Mouse (Mus musculus): ENCODE measurements around the gene Zfp865. TPM values are rescaled to one million over a fixed set of nuclear protein-coding genes. Genes with fewer than 3 reads are reported as not detected.

Zfp865 gene
- 98.5 and 146 TPM in 2 replicates for polyA plus RNA-seq (2012; ENCODE audit: low replicate concordance)

GRCm38 (mm10) chr7:5020000-5020681 lies at the start of gene Zfp865, which contains the start of gene Ccdc106:
Gene Zfp865 (plus strand): TSS chr7:5020376.
Gene Ccdc106 (plus strand): TSS chr7:5020553.

GRCm38 (mm10) chr7:4971068-4971467 lies 49.1 kb upstream of the Zfp865 start, which contains the start of gene Sbk3:
Gene Sbk3 (minus strand): TSS chr7:4971168.

GRCm38 (mm10) chr7:4996003-4996895 lies 23.9 kb upstream of the Zfp865 start, which contains the start of gene Zfp579:
Gene Zfp579 (minus strand): TSS chr7:4996158.

GRCm38 (mm10) chr7:5014251-5015117 lies 5.7 kb upstream of the Zfp865 start, which contains the start of the genes Zfp524 and Fiz1:
Gene Zfp524 (plus strand): TSS chr7:5014415.
Gene Fiz1 (minus strand): TSS chr7:5014697.

GRCm38 (mm10) chr7:5015118-5016001 lies 4.8 kb upstream of the Zfp865 start, which contains the start of gene Gm44973:
Gene Gm44973 (plus strand): TSS chr7:5015496.

GRCm38 (mm10) chr7:5033818-5034217 lies 13.6 kb downstream of the Zfp865 start, which contains the start of gene 4632433K11Rik:
Gene 4632433K11Rik (plus strand): TSS chr7:5034118.

GRCm38 (mm10) chr7:5038109-5038732 lies 18.0 kb downstream of the Zfp865 start, which contains the start of gene Zfp784:
Gene Zfp784 (minus strand): TSS chr7:5038446.

GRCm38 (mm10) chr7:5051193-5052192 lies 31.3 kb downstream of the Zfp865 start, which contains the start of gene Zfp580:
Gene Zfp580 (plus strand): TSS chr7:5051538.

GRCm38 (mm10) chr7:5061774-5062359 lies 41.7 kb downstream of the Zfp865 start, which contains the start of gene U2af2:
Gene U2af2 (plus strand): TSS chr7:5062143.

GRCm38 (mm10) chr7:5080010-5080751 lies 60.0 kb downstream of the Zfp865 start, which contains the start of gene Epn1:
Gene Epn1 (plus strand): TSS chr7:5080235.

Other genes starting within 250 kb of the Zfp865 start
- gene Fam71e2, start 249.1 kb upstream of the Zfp865 start, polyA plus RNA-seq (2012; ENCODE audit: low replicate concordance), result not detected in 2 replicates
- gene Il11, start 237.5 kb upstream of the Zfp865 start, polyA plus RNA-seq (2012; ENCODE audit: low replicate concordance), result 0.17 and 0.43 TPM in 2 replicates
- gene Tmem190, start 237.4 kb upstream of the Zfp865 start, polyA plus RNA-seq (2012; ENCODE audit: low replicate concordance), result not detected in 2 replicates
- 141 and 302 TPM in 2 replicates for gene Tmem238, start 230.7 kb upstream of the Zfp865 start, polyA plus RNA-seq (2012; ENCODE audit: low replicate concordance)
- gene Rpl28, start 227.5 kb upstream of the Zfp865 start, polyA plus RNA-seq (2012; ENCODE audit: low replicate concordance), result 2,040 and 3,887 TPM in 2 replicates
- 297 and 1,174 TPM in 2 replicates for gene Ube2s, start 207.8 kb upstream of the Zfp865 start, polyA plus RNA-seq (2012; ENCODE audit: low replicate concordance)
- gene Shisa7, start 175.7 kb upstream of the Zfp865 start, polyA plus RNA-seq (2012; ENCODE audit: low replicate concordance), result 0.09 TPM in 1 of 2 replicates, not detected in the other
- gene Isoc2b, start 150.1 kb upstream of the Zfp865 start, polyA plus RNA-seq (2012; ENCODE audit: low replicate concordance), result 0.36 and 0.54 TPM in 2 replicates
- gene Isoc2a, start 143.2 kb upstream of the Zfp865 start, polyA plus RNA-seq (2012; ENCODE audit: low replicate concordance), result 2.1 and 10.8 TPM in 2 replicates
- gene Gm36210, start 113.9 kb upstream of the Zfp865 start, polyA plus RNA-seq (2012; ENCODE audit: low replicate concordance), result 0.27 TPM in 1 of 2 replicates, not detected in the other
- gene Zfp628, start 105.2 kb upstream of the Zfp865 start, polyA plus RNA-seq (2012; ENCODE audit: low replicate concordance), result 71.6 and 77.8 TPM in 2 replicates
- 2.4 and 2.5 TPM in 2 replicates for gene Nat14, start 98.3 kb upstream of the Zfp865 start, polyA plus RNA-seq (2012; ENCODE audit: low replicate concordance)
- 0.38 and 0.55 TPM in 2 replicates for gene Ssc5d, start 94.6 kb upstream of the Zfp865 start, polyA plus RNA-seq (2012; ENCODE audit: low replicate concordance)
- gene Sbk2, start 56.0 kb upstream of the Zfp865 start, polyA plus RNA-seq (2012; ENCODE audit: low replicate concordance), result 0.20 and 0.42 TPM in 2 replicates
- not detected in 2 replicates for gene Sbk3, start 49.2 kb upstream of the Zfp865 start, polyA plus RNA-seq (2012; ENCODE audit: low replicate concordance)
- gene Zfp579, start 24.2 kb upstream of the Zfp865 start, polyA plus RNA-seq (2012; ENCODE audit: low replicate concordance), result 12.4 and 20.9 TPM in 2 replicates
- 84.6 and 112 TPM in 2 replicates for gene Zfp524, start 6.0 kb upstream of the Zfp865 start, polyA plus RNA-seq (2012; ENCODE audit: low replicate concordance)
- 21.6 and 58.9 TPM in 2 replicates for gene Fiz1, start 5.7 kb upstream of the Zfp865 start, polyA plus RNA-seq (2012; ENCODE audit: low replicate concordance)
- gene Gm44973, start 4.9 kb upstream of the Zfp865 start, polyA plus RNA-seq (2012; ENCODE audit: low replicate concordance), result 33.3 TPM in 1 of 2 replicates, not detected in the other
- gene Ccdc106, start 177 bp downstream of the Zfp865 start, polyA plus RNA-seq (2012; ENCODE audit: low replicate concordance), result 0.44 and 1.1 TPM in 2 replicates
- gene 4632433K11Rik, start 13.7 kb downstream of the Zfp865 start, polyA plus RNA-seq (2012; ENCODE audit: low replicate concordance), result not detected in 2 replicates
- gene Zfp784, start 18.1 kb downstream of the Zfp865 start, polyA plus RNA-seq (2012; ENCODE audit: low replicate concordance), result 2.2 and 2.8 TPM in 2 replicates
- gene Zfp580, start 31.2 kb downstream of the Zfp865 start, polyA plus RNA-seq (2012; ENCODE audit: low replicate concordance), result 8.1 and 27.6 TPM in 2 replicates
- 584 and 990 TPM in 2 replicates for gene U2af2, start 41.8 kb downstream of the Zfp865 start, polyA plus RNA-seq (2012; ENCODE audit: low replicate concordance)
- gene Epn1, start 59.9 kb downstream of the Zfp865 start, polyA plus RNA-seq (2012; ENCODE audit: low replicate concordance), result 1,843 and 1,854 TPM in 2 replicates
- not detected in 2 replicates for gene Rfpl4, start 96.6 kb downstream of the Zfp865 start, polyA plus RNA-seq (2012; ENCODE audit: low replicate concordance)
- gene Rasl2-9, start 105.6 kb downstream of the Zfp865 start, polyA plus RNA-seq (2012; ENCODE audit: low replicate concordance), result not detected in 2 replicates
- gene Vmn1r55, start 129.3 kb downstream of the Zfp865 start, polyA plus RNA-seq (2012; ENCODE audit: low replicate concordance), result 0.02 TPM in 2 replicates
- 0.22 TPM in 1 of 2 replicates, not detected in the other for gene Vmn1r56, start 176.4 kb downstream of the Zfp865 start, polyA plus RNA-seq (2012; ENCODE audit: low replicate concordance)
- not detected in 2 replicates for gene Vmn1r57, start 198.1 kb downstream of the Zfp865 start, polyA plus RNA-seq (2012; ENCODE audit: low replicate concordance)